Mouse (Mus musculus): ENCODE data around the gene Ncor2. TPM values are rescaled to one million over a fixed set of nuclear protein-coding genes. Genes with fewer than 3 reads are reported as not detected.

The Ncor2 gene
- total RNA-seq (2023), result 10 to 100 TPM; 81.7 to 92.9 TPM

GRCm38 (mm10) chr5:125179007-125179734 lies at the start of gene Ncor2:
Ncor2 (minus strand) TSS chr5:125179219.

GRCm38 (mm10) chr5:125002969-125003872 lies 175.8 kb downstream of the Ncor2 start, which contains the start of gene Rflna:
Rflna (plus strand) TSS chr5:125003221.

Other genes with a start within 250 kb of the Ncor2 start
- not detected for gene Rflna, start 176.0 kb downstream of the Ncor2 start, total RNA-seq (2023)
- gene Scarb1, start 161.9 kb upstream of the Ncor2 start, total RNA-seq (2023), result 10 to 100 TPM; 59.4 to 67.0 TPM
- 1 to 10 TPM; 2.0 to 2.3 TPM for gene Gm10382, start 210.1 kb upstream of the Ncor2 start, total RNA-seq (2023)
- gene Ubc, start 211.0 kb upstream of the Ncor2 start, total RNA-seq (2023), result 1,000 to 10,000 TPM; 2,261 to 2,512 TPM